Mouse (Mus musculus) embryonic facial prominence, embryonic 13.5 days (tissue): Measurements from ENCODE around the gene Cdh15. TPM values are rescaled to one million over a fixed set of nuclear protein-coding genes. Genes with fewer than 3 reads are reported as not detected.

Experiments
- ATAC-seq: fragments of 200-750 bp; cut with Nextera tagmentation; 2 replicates; pipeline ENCODE4 v1.8.0; 2017; ENCODE audit warnings: low read depth; ENCODE audit not compliant: insufficient number of reproducible peaks, insufficient read depth, low FRiP score, low TSS enrichment
- H3K27ac ChIP-seq: fragments of 300-500 bp; sonication (generic); 2 replicates; pipeline ENCODE4 v1.5.1; 2015; ENCODE audit warnings: moderate library complexity, mild to moderate bottlenecking, inconsistent platforms
- H3K27me3 ChIP-seq: fragments of 300-500 bp; sonication (generic); 2 replicates; pipeline ENCODE4 v1.6.1; 2015; ENCODE audit warnings: mild to moderate bottlenecking, inconsistent platforms
- H3K36me3 ChIP-seq: fragments of 300-500 bp; sonication (generic); 2 replicates; pipeline ENCODE4 v1.6.1; 2015; ENCODE audit warnings: mild to moderate bottlenecking, inconsistent platforms
- H3K4me1 ChIP-seq: fragments of 300-500 bp; sonication (generic); 2 replicates; pipeline ENCODE4 v1.6.1; 2015; ENCODE audit warnings: inconsistent platforms
- H3K4me2 ChIP-seq: fragments of 300-500 bp; sonication (generic); 2 replicates; pipeline ENCODE4 v1.6.1; 2015; ENCODE audit warnings: moderate library complexity, mild to moderate bottlenecking, inconsistent platforms
- H3K4me3 ChIP-seq: fragments of 300-500 bp; sonication (generic); 2 replicates; pipeline ENCODE4 v1.5.1; 2015; ENCODE audit warnings: mild to moderate bottlenecking, inconsistent platforms
- H3K9ac ChIP-seq: fragments of 300-500 bp; sonication (generic); 2 replicates; pipeline ENCODE4 v1.6.1; 2015; ENCODE audit warnings: mild to moderate bottlenecking, inconsistent platforms
- H3K9me3 ChIP-seq: fragments of 300-500 bp; sonication (generic); 2 replicates; pipeline ENCODE4 v1.6.1; 2016; ENCODE audit warnings: inconsistent platforms
- WGBS: fragments of 180-500 bp; shearing (Covaris S2); methylation state at CpG from one replicate; pipeline ENCODE4 v1.1.7; 2015; ENCODE audit warnings: mixed read lengths; 5-methylcytosine and 5-hydroxymethylcytosine counted together
- polyA plus RNA-seq: library from polyadenylated mRNA; unstranded; fragments of >200 nt; fragmentation: Nextera tagmentation; extraction: Ambion mirVana; gene quantifications from 2 replicates; pipeline ENCODE4 v1.2.1, GENCODE M21; 2015

The Cdh15 gene
- polyA plus RNA-seq, 1 experiment from 2014 or later = 5.0 TPM

DNA sequence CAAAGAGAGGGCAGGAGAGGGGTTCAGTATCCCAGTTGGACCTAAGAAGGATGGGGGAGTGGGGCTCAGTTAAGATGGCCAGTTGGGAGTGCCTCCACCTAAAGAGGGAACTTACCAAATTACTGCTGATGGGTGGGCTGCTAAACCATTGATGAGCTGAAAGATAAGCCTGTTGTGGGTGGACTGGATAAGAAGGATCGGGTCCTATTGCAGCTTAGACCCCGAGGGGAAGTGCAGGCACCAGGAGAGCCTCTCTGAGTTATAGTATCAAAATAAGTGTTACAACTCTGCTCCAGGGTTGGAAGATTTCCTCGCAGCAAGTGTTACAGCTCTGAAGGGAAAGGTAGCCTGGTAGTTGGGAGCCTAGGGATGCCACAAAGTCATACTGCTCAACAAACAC lies 3.6 kb upstream of the Cdh15 start:
- H3K4me1 ChIP-seq = peaks cover 11% of the 10 kb centered on the region
- peaks cover 3% of the 10 kb centered on the region; the same call in 1 of the 2 replicates for H3K27me3 ChIP-seq
- 48% methylated on average over 3 of the region's 3 CpGs for whole genome bisulfite sequencing
- no peak overlapping the region for H3K27ac ChIP-seq
- H3K4me3 ChIP-seq = no peak overlapping the region
- H3K36me3 ChIP-seq = no peaks in the 10 kb centered on the region
- H3K9me3 ChIP-seq = no peaks in the 10 kb centered on the region
- no peak overlapping the region for H3K9ac ChIP-seq
- no peak for ATAC-seq
- H3K4me2 ChIP-seq = no peak overlapping the region

DNA sequence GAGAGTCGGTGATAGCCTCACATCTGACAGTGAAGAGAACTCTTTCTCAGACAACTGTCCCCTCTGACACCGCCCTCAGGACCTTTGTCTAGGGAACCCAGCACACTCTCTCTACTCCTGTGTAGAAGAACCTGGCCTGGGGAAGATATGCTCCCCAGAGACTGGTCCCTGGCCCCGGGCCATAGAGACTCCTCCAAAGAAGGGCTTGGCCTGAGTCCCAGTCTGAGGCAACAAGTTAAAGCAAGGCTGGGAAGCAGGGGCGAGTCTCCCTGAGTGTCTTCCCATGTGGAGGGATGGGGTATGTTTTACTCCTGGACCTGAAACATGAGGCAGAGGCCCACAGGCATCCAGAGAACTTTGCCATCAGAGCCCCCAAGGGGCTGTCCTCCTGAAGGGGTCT lies 2.1 kb upstream of the Cdh15 start:
- Histone ChIP-seq H3K9me3 (no peaks in the 10 kb centered on the region), H3K4me1 (peaks cover 18% of the 10 kb centered on the region), H3K4me3 (no peak overlapping the region), H3K27ac (no peak overlapping the region), H3K27me3 (peaks cover 3% of the 10 kb centered on the region; the same call in 1 of the 2 replicates), H3K36me3 (no peaks in the 10 kb centered on the region), H3K9ac (no peak overlapping the region), H3K4me2 (no peak overlapping the region)
- no peak for ATAC-seq
- WGBS = 73% methylated on average over 4 of the region's 4 CpGs

DNA sequence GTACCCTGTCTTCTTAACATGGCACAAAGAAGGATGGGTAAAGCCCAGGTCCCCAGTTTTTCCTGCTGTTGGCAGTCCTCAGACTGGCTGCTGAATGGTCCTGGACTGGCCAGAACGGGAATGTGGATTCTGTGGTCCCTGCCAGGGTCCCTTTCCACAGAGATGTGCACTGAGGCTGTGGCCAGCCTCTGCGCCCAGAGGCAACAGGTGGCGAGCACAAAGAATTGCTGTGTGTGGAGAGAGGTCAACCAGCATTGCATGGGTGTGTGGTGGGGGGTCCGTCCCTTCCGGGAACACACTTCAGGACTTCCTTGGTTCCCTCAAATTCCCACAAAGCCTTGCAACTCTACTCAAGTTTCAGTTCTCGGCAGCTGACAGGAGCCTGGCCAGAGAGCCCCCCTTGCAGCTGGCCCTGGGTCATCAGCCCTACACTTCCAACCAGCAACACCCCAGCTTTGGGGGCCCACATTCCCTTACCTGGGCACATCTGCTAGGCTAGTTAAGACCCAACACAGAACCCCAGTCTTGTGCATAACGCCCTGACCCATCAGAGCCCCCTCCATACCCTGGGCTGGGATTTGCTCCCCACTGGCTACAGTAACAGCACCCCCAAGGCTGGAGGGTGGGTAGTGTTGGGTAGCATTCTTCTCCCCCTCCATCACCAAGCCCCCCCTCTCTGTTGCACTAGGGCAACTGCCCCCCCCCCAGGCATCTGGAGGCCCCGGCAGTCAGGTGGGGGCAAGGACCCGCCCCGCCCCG lies 1.6 kb downstream of the Cdh15 start:
- peaks cover 25% of the 10 kb centered on the region for H3K4me1 ChIP-seq
- no peaks in the 10 kb centered on the region for H3K36me3 ChIP-seq
- H3K27ac ChIP-seq = no peak overlapping the region
- no peaks in the 10 kb centered on the region for H3K9me3 ChIP-seq
- WGBS = 34% methylated on average over 7 of the region's 11 CpGs
- H3K4me2 ChIP-seq = no peak overlapping the region
- no peak overlapping the region; the same call in 1 of the 2 replicates for H3K4me3 ChIP-seq
- no peak overlapping the region for H3K9ac ChIP-seq
- 0 out of 2 replicates have a peak, but pooled peaks have one; percentile 13 for ATAC-seq
- H3K27me3 ChIP-seq = peaks cover 3% of the 10 kb centered on the region; the same call in 1 of the 2 replicates

DNA sequence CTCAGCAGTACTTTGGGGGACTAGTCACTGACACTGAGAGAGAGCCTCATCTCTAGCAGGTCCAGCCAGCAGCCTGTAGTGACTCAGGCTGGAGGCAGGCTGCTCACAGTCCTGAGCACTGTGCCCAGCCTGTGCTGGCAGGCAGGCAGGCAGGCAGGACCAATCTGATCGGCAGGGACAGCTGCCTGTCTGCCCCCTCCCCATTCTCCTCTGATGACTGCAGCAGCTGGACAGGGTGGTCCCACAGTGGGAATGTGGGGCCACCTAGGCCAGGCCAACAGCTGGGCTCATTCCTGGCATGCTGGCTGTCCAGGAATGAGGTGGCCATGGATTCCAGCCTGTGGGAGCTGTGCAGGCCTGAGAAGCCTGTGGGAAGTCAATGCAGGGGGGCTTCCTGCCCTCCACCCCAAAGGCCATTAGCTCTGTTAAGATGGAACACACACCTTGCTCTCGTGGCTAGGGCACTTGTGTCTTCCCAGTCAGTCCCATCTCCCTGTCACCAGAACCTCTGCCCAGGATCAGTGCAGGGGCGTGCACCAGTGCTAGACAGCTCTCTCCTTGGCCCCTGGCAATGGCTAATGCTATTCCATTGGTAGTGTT lies 3.0 kb downstream of the Cdh15 start:
- Histone ChIP-seq H3K4me1 (peaks cover 25% of the 10 kb centered on the region), H3K27ac (no peak overlapping the region), H3K27me3 (peaks cover 3% of the 10 kb centered on the region; the same call in 1 of the 2 replicates), H3K4me3 (no peak overlapping the region), H3K9ac (no peak overlapping the region), H3K9me3 (no peaks in the 10 kb centered on the region), H3K36me3 (no peaks in the 10 kb centered on the region), H3K4me2 (no peak overlapping the region)
- 73% methylated on average over 3 of the region's 3 CpGs for WGBS
- ATAC-seq = no peak

DNA sequence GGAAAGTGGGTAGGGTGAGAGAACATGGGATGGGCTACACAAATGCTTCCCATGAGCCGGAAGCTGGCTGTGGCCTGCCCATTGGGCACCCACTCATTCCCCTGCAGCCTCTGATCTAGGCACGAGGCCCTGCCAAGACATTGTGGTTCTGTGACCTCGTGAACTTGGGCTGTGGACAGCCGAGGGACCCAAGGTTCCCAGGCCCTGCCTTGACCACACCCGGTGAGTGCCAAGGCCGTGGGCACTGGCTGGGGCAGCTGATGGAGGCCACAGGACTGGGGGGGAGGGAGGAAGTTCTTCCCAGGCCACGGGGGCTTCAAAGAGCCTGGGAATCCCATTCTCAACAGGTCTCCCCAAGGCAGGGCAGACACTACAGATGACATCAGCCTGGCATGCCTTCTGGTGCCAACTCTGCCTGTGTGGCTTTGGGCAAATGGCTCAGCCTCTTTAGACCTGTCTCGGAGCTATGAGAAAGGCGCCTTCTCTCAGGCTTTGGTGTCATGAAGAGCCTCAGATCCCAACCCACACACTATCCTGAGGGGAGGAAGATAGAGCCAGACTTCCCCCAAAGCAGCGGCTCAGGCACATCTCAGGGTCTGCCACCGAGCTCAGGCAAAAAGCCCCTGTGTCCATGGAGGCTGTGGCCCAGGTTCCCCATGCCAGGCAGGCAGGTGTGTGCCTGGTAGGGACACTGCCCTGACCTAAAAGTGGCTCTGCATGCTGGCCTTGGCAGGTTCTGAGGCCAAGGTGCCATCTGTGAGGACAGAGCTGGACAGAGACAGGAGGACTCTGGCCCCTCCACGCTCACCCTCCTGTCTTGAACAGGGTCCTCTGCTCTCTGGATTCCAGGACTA lies 4.2 kb downstream of the Cdh15 start:
- 87% methylated on average over 12 of the region's 12 CpGs for WGBS
- ATAC-seq = no peak
- Histone ChIP-seq H3K27me3 (peaks cover 3% of the 10 kb centered on the region; the same call in 1 of the 2 replicates), H3K9me3 (no peaks in the 10 kb centered on the region), H3K4me3 (no peak overlapping the region), H3K36me3 (no peaks in the 10 kb centered on the region), H3K4me1 (peaks cover 25% of the 10 kb centered on the region), H3K9ac (no peak overlapping the region), H3K4me2 (no peak overlapping the region), H3K27ac (no peak overlapping the region)

DNA sequence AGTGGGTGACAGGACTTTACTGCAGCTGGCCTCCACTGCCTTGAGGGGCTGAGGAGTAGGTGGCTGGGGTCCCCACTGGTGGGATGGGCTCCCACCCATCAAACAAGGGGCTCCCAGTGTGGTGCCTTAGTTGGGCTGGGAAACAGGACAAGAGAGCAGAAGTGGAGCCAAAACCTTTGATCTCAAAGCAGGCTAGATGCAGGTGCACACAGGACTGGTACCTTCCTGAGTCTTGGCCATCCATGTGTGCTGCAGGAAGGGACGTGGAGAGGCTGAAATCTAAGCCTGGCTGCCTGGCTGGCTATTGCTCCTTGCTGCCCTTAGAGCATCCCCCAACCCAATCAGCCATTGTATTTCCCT lies 4.8 kb downstream of the Cdh15 start:
- Histone ChIP-seq H3K9me3 (no peaks in the 10 kb centered on the region), H3K9ac (no peak overlapping the region), H3K27me3 (peaks cover 3% of the 10 kb centered on the region; the same call in 1 of the 2 replicates), H3K4me3 (no peak overlapping the region), H3K27ac (no peak overlapping the region), H3K36me3 (no peaks in the 10 kb centered on the region), H3K4me2 (no peak overlapping the region), H3K4me1 (peaks cover 25% of the 10 kb centered on the region)
- 35% methylated on average over 1 of the region's 1 CpGs for WGBS
- ATAC-seq = no peak

DNA sequence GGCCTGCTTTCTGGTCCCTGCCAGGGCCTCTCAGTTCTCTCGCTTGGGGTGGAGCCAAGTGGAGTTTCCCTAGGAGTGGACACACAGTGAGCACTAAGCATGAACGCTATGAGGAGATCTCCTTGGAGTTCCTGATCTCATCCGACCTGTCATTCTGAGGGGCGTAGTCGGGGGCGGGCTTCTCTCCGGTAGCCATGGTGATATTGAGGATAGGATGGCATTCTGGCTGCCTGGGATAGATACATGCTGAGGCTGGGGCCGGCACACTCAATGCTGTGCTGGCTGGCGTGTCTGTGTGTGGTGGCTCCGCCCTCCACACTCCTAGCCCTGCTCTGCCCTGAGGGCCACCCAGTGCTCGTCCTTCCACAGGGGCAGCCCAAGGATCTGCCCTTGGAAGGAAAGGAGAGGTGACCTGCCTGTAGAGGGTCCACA lies 5.6 kb downstream of the Cdh15 start:
- Histone ChIP-seq H3K4me2 (no peak overlapping the region), H3K9ac (no peak overlapping the region), H3K4me1 (peaks cover 22% of the 10 kb centered on the region), H3K4me3 (no peak overlapping the region), H3K27ac (no peak overlapping the region), H3K9me3 (no peaks in the 10 kb centered on the region), H3K36me3 (no peaks in the 10 kb centered on the region), H3K27me3 (peaks cover 3% of the 10 kb centered on the region; the same call in 1 of the 2 replicates)
- WGBS = 19% methylated on average over 11 of the region's 11 CpGs
- 0 out of 2 replicates have a peak, but pooled peaks have one; percentile 16 for ATAC-seq

DNA sequence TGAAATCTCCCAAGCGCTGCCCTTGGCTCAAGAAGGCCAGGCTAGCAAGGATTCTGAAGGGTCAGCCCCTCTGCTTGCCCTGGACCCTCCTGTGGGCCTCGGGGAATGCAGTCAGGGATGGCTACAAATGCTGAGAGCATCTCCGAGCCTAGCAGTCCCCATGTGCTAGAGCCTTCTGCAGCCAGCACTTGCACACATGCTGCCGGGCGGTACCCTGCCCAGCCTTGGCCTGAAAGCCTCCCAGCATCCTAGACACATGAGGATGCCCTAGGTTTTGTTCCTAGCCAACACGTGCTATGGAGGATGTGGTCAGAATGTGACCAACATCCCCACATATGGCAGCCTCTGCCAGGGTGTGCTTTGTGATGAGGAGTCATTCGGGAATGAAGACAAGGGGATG lies 6.6 kb downstream of the Cdh15 start:
- peaks cover 16% of the 10 kb centered on the region for H3K4me1 ChIP-seq
- no peaks in the 10 kb centered on the region for H3K36me3 ChIP-seq
- 69% methylated on average over 7 of the region's 7 CpGs for WGBS
- H3K9ac ChIP-seq = no peak overlapping the region
- ATAC-seq = no peak
- H3K27ac ChIP-seq = no peak overlapping the region
- H3K4me2 ChIP-seq = no peak overlapping the region
- H3K27me3 ChIP-seq = no peaks in the 10 kb centered on the region
- H3K9me3 ChIP-seq = no peaks in the 10 kb centered on the region
- no peak overlapping the region for H3K4me3 ChIP-seq

DNA sequence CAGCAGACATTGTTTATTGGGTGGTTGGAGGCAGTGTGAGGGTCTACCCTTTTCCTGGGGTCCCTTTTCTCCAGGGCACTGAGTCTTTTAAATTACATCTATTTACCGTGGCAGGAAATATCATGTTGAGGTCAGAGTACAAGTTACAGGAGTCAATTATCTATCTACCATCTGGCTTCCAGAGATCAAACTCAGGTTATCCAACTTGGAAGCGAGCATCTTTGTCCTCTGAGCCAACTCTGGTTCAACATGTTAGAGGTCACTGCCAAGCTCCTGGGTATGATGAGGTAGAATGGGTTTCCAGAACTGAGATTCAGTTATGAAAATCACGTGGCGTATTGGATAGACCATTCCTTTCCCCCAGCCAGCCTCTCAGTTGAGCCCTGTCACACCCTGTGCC lies 7.4 kb downstream of the Cdh15 start:
- H3K36me3 ChIP-seq = no peaks in the 10 kb centered on the region
- H3K27me3 ChIP-seq = no peaks in the 10 kb centered on the region
- H3K9me3 ChIP-seq = no peaks in the 10 kb centered on the region
- no peak overlapping the region for H3K9ac ChIP-seq
- H3K4me2 ChIP-seq = no peak overlapping the region
- 61% methylated on average over 4 of the region's 4 CpGs for WGBS
- ATAC-seq = no peak
- no peak overlapping the region for H3K27ac ChIP-seq
- no peak overlapping the region for H3K4me3 ChIP-seq
- H3K4me1 ChIP-seq = peaks cover 10% of the 10 kb centered on the region

DNA sequence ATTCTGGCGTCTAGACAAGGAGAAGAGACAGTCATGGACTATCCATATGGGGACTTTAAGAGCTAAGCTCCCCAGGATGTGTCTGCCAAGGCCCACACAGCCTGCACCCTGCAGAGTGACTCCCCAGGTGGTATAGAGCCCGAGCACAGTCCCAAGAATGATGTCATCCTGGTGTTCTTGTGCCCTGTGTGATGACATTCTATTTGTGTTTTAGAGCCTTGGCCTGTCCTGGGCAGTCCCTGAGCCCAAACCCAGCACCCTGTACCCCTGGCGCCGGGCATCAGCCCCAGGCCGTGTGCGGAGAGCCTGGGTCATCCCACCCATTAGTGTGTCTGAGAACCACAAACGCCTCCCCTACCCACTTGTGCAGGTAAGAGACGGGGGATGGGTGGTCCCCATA lies 8.5 kb downstream of the Cdh15 start:
- no peak overlapping the region for H3K27ac ChIP-seq
- no peak for ATAC-seq
- no peak overlapping the region for H3K4me3 ChIP-seq
- no peaks in the 10 kb centered on the region for H3K36me3 ChIP-seq
- H3K9ac ChIP-seq = no peak overlapping the region
- peaks cover 10% of the 10 kb centered on the region for H3K4me1 ChIP-seq
- WGBS = 75% methylated on average over 8 of the region's 8 CpGs
- no peaks in the 10 kb centered on the region for H3K27me3 ChIP-seq
- no peaks in the 10 kb centered on the region for H3K9me3 ChIP-seq
- no peak overlapping the region for H3K4me2 ChIP-seq

DNA sequence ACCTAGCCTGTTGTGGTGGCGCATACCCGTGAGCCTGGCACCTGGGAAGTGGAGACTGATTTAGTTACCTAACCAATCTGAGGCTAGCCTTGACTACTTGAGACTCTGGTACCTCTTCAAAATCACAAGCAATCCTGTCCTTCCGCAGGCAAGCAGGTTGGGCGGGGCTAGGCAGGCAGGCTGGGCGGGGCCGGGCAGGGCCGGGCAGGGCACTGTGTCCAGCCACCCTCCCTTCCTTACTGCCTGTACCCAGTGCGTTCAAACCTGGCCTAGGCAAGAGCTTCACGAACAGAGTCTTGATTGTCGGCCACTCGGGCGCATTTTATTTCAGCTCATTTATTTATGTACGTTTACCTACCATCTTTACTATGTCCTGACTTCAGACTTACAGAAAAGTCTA lies 12.1 kb downstream of the Cdh15 start:
- ATAC-seq = no peak
- Histone ChIP-seq H3K4me3 (no peak overlapping the region), H3K9ac (no peak overlapping the region), H3K27ac (no peak overlapping the region), H3K36me3 (no peaks in the 10 kb centered on the region), H3K4me2 (no peak overlapping the region), H3K4me1 (no peaks in the 10 kb centered on the region), H3K9me3 (peaks cover 11% of the 10 kb centered on the region; the same call in 1 of the 2 replicates), H3K27me3 (no peaks in the 10 kb centered on the region)
- WGBS = 58% methylated on average over 13 of the region's 13 CpGs
